Mouse (Mus musculus) layer of hippocampus, adult 8-10 months (tissue): ENCODE results near the gene Tecpr1. TPM values are rescaled to one million over a fixed set of nuclear protein-coding genes. Genes with fewer than 3 reads are reported as not detected.

ENCODE experiments used
- DNase-seq, 2 experiments: peaks; one replicate each; pipeline ENCODE4 v3.0.0; 2022; ENCODE audit warnings: low spot score in 2 of 2
- total RNA-seq, 4 experiments: library from RNA; stranded (reverse); gene quantifications; 2 replicates each; pipeline ENCODE4 v1.2.4; 2022

The Tecpr1 gene
- total RNA-seq, 4 experiments from 2014 or later = 103 to 120 (median 109) TPM

- DNase-seq = no peak
Measured at GRCm38 (mm10) chr5:144214453-144214852, 9.0 kb downstream of the Tecpr1 start.

GRCm38 (mm10) chr5:144207478-144207877, 15.9 kb downstream of the Tecpr1 start:
- DNase-seq = peak in 1 of 2 experiments; percentile 66

- no peak for DNase-seq
Measured at GRCm38 (mm10) chr5:144206069-144206468, 17.3 kb downstream of the Tecpr1 start.

- DNase-seq = no peak
Measured at GRCm38 (mm10) chr5:144204911-144205310, 18.5 kb downstream of the Tecpr1 start.

- no peak for DNase-seq
Measured at GRCm38 (mm10) chr5:144204303-144204702, 19.1 kb downstream of the Tecpr1 start.

- DNase-seq = no peak
Measured at GRCm38 (mm10) chr5:144203398-144203959, 19.9 kb downstream of the Tecpr1 start.

- DNase-seq = no peak
Measured at GRCm38 (mm10) chr5:144202430-144202829, 21.0 kb downstream of the Tecpr1 start.

- no peak for DNase-seq
Measured at GRCm38 (mm10) chr5:144200616-144201015, 22.8 kb downstream of the Tecpr1 start.

GRCm38 (mm10) chr5:144195567-144195966, 27.8 kb downstream of the Tecpr1 start:
- no peak for DNase-seq

GRCm38 (mm10) chr5:144194416-144194815, 29.0 kb downstream of the Tecpr1 start:
- no peak for DNase-seq

GRCm38 (mm10) chr5:144192673-144193072, 30.7 kb downstream of the Tecpr1 start:
- DNase-seq = no peak

- DNase-seq = no peak
Measured at GRCm38 (mm10) chr5:144191026-144191425, 32.4 kb downstream of the Tecpr1 start.

- no peak for DNase-seq
Measured at GRCm38 (mm10) chr5:144189950-144190583, 33.3 kb downstream of the Tecpr1 start, which contains the start of gene Bhlha15. Gene Bhlha15 (plus strand): TSS chr5:144190286.

- DNase-seq = no peak
Measured at GRCm38 (mm10) chr5:144189327-144189726, 34.1 kb downstream of the Tecpr1 start.

GRCm38 (mm10) chr5:144188422-144188821, 35.0 kb downstream of the Tecpr1 start:
- no peak for DNase-seq

- no peak for DNase-seq
Measured at GRCm38 (mm10) chr5:144184350-144185045, 38.9 kb downstream of the Tecpr1 start.

GRCm38 (mm10) chr5:144183647-144184335, 39.6 kb downstream of the Tecpr1 start:
- no peak for DNase-seq

GRCm38 (mm10) chr5:144183248-144183559, 40.2 kb downstream of the Tecpr1 start:
- DNase-seq = no peak

GRCm38 (mm10) chr5:144182542-144183247, 40.7 kb downstream of the Tecpr1 start:
- no peak for DNase-seq

- DNase-seq = no peak
Measured at GRCm38 (mm10) chr5:144181249-144181648, 42.2 kb downstream of the Tecpr1 start.

- no peak for DNase-seq
Measured at GRCm38 (mm10) chr5:144178216-144178615, 45.2 kb downstream of the Tecpr1 start.

- no peak for DNase-seq
Measured at GRCm38 (mm10) chr5:144173648-144174047, 49.8 kb downstream of the Tecpr1 start.
